Mouse (Mus musculus) left cerebral cortex, adult 2 months (tissue): ENCODE results near the gene Trim10. TPM values are rescaled to one million over a fixed set of nuclear protein-coding genes. Genes with fewer than 3 reads are reported as not detected.

Experiments used
- DNase-seq, 2 experiments: peaks; one replicate each; pipeline ENCODE4 v3.0.0; 2021 to 2022; ENCODE audit warnings: low spot score in 2 of 2, mixed read lengths in 1 of 2; ENCODE audit errors: extremely low spot score in 1 of 2
- H3K27ac ChIP-seq: fragments of 200-600 bp; 2 replicates; pipeline ENCODE4 v1.8.1; 2022
- H3K4me3 ChIP-seq: fragments of 200-600 bp; 2 replicates; pipeline ENCODE4 v1.8.1; 2022
- CTCF ChIP-seq: fragments of 200-600 bp; IDR thresholded peaks from 2 replicates; pipeline ENCODE4 v1.8.1; 2022; ENCODE audit warnings: antibody characterized with exemption, mild to moderate bottlenecking, moderate library complexity
- intact Hi-C: fragments of 180-260 bp; cut with DNase I; formaldehyde crosslinking; loops from one replicate; pipeline ENCODE4 v1.15.1; 2025
- total RNA-seq, 2 experiments: library from RNA; stranded (reverse); gene quantifications; 2 replicates each; pipeline ENCODE4 v1.2.3; 2021

Gene Trim10
- total RNA-seq, 2 experiments from 2014 or later, result not detected

DNA sequence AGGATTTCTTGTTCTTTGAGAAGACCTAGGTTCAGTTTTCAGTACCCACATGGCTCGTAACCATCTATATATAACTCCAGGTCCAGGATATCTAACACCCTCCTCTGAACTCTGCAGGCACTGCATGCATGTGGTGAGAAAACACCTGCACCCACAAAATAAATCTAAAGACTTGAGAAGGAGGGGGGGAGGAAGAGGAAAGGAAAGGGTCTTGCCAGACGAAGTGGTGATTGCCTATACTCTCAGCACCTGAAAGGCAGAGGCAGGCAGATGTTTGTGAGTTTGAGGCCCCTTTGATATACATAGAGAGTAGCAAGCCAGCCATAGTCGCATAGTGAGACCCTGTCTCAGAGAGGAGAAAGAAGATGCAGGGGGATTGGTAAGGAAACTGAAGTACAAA, 29.4 kb upstream of the Trim10 start:
- Histone ChIP-seq H3K27ac (no peak overlapping the region), H3K4me3 (no peak overlapping the region)
- no peak for DNase-seq
- intact Hi-C loops, result loop anchor here (5.0 kb wide), 1 partner anchor 117 kb away; the partner anchor contains the start of genes Znrd1 and Znrd1as
- TF ChIP-seq CTCF, result no peak

DNA sequence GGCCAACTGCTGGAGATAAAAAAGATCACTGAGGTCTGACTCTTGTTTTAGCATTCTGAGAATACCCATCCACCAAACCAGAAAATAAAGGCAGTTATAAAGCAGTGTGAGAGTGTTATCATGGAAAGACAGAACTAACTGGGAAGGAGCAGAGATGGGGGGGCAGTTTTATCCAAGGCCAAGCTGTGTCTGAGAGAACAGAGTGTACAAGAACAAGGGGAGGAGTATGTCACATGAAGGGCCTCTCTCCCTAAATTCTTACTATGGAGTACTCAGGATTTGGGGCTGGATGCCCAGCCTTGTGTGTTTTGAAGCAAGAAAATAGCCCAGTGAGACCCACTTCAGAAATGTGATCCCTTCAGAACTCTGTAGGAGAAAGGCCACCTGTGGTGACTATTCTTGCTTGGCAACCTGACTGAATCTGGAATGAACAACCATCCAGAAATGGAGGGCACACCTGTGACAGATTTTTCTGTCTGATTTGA, 28.4 kb upstream of the Trim10 start:
- intact Hi-C loops, result no loop called here
- TF ChIP-seq CTCF, result no peak
- Histone ChIP-seq H3K4me3 (no peak overlapping the region), H3K27ac (no peak overlapping the region)
- DNase-seq, result no peak

- no peak for TF ChIP-seq CTCF
- no peak overlapping the region for H3K4me3 ChIP-seq
- no peak overlapping the region for H3K27ac ChIP-seq
- intact Hi-C loops, result no loop called here
- DNase-seq, result no peak
Measured at GRCm38 (mm10) chr17:36843696-36844095, 25.7 kb upstream of the Trim10 start.

GRCm38 (mm10) chr17:36844286-36844719, 25.1 kb upstream of the Trim10 start:
- TF ChIP-seq CTCF, result no peak
- intact Hi-C loops, result no loop called here

GRCm38 (mm10) chr17:36844725-36845124, 24.6 kb upstream of the Trim10 start:
- no peak for TF ChIP-seq CTCF
- no peak overlapping the region for H3K27ac ChIP-seq
- H3K4me3 ChIP-seq, result no peak overlapping the region
- intact Hi-C loops, result no loop called here
- DNase-seq, result no peak

More at GRCm38 (mm10) chr17:36844286-36844719, 25.1 kb upstream of the Trim10 start:
- H3K4me3 ChIP-seq, result no peak overlapping the region
- DNase-seq, result no peak
- H3K27ac ChIP-seq, result no peak overlapping the region

- DNase-seq, result no peak
- TF ChIP-seq CTCF, result no peak
- H3K27ac ChIP-seq, result no peak overlapping the region
- H3K4me3 ChIP-seq, result no peak overlapping the region
- intact Hi-C loops, result no loop called here
Measured at GRCm38 (mm10) chr17:36848911-36849310, 20.5 kb upstream of the Trim10 start.

- no peak overlapping the region for H3K4me3 ChIP-seq
- no peak overlapping the region for H3K27ac ChIP-seq
- DNase-seq, result no peak
- intact Hi-C loops, result no loop called here
- no peak for TF ChIP-seq CTCF
Measured at GRCm38 (mm10) chr17:36849992-36850391, 19.4 kb upstream of the Trim10 start.

DNA sequence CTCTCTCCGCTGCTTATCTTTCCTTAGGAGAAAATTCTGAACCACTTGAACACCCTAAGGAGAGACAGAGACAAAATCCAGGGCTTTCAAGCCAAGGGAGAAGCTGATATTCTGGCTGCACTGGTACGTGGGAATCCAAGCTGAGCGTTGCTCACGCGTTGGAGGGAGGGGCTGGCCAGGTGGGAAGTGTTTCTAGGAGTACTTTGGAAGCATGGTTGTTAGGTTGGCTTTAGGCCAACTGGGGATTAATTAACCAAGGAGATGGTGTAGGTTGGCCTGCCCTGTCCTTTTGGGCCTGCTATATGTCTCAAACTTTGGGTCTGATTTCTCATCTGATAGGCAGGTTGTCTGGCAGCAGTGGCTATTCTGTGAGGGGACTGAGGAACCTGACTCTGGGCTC, 18.2 kb upstream of the Trim10 start:
- no peak overlapping the region for H3K27ac ChIP-seq
- no peak overlapping the region for H3K4me3 ChIP-seq
- intact Hi-C loops, result no loop called here
- TF ChIP-seq CTCF, result no peak
- DNase-seq, result no peak

- intact Hi-C loops, result no loop called here
- no peak overlapping the region for H3K27ac ChIP-seq
- TF ChIP-seq CTCF, result no peak
- no peak overlapping the region for H3K4me3 ChIP-seq
- no peak for DNase-seq
Measured at GRCm38 (mm10) chr17:36851627-36852026, 17.7 kb upstream of the Trim10 start.

GRCm38 (mm10) chr17:36855484-36855883, 13.9 kb upstream of the Trim10 start:
- DNase-seq, result no peak
- Histone ChIP-seq H3K4me3 (no peak overlapping the region), H3K27ac (no peak overlapping the region)
- intact Hi-C loops, result no loop called here
- no peak for TF ChIP-seq CTCF

DNA sequence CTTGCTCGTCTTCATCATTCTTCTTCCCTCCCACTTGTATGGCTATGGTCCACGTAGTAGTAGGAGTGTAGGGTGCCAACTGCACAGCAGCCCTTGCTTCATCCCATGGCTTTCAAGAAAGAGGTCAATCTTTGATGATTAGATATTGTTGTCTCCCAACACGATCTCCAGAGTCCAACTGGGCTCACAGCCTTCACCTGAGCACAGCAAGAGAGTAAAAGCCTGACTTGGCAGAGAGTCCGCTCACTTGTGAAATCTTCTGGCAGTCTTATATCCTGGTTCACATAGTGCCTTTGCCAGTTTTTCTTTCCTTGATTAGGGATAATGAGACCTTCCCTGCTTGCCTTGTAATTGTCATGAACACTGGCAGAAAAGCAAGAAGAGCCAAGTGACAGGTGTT, 13.1 kb upstream of the Trim10 start:
- Histone ChIP-seq H3K27ac (no peak overlapping the region), H3K4me3 (no peak overlapping the region)
- DNase-seq, result no peak
- no peak for TF ChIP-seq CTCF
- intact Hi-C loops, result no loop called here

- Histone ChIP-seq H3K27ac (no peak overlapping the region), H3K4me3 (no peak overlapping the region)
- no peak for DNase-seq
- no peak for TF ChIP-seq CTCF
- intact Hi-C loops, result no loop called here
Measured at GRCm38 (mm10) chr17:36858181-36858580, 11.2 kb upstream of the Trim10 start.

GRCm38 (mm10) chr17:36861680-36862079, 7.7 kb upstream of the Trim10 start:
- no peak for TF ChIP-seq CTCF
- H3K4me3 ChIP-seq, result no peak overlapping the region
- DNase-seq, result no peak
- H3K27ac ChIP-seq, result no peak overlapping the region
- intact Hi-C loops, result no loop called here
